Mouse (Mus musculus) kidney, adult 2 months (tissue): ENCODE measurements at regions not wholly inside any gene's neighbourhood (a gene's known extent, or its start where the extent isn't known, plus 50 kb on each side); places are given as distances from the start of the nearest gene placed in this dataset.
"Not testable (repeated sequence)": the region's sequence is repeated elsewhere in the genome, so short reads cannot be mapped to it uniquely, and the experiment has no call there.

Source experiments
- CTCF ChIP-seq: fragments of 200-500 bp; conservative IDR thresholded peaks from 2 replicates; pipeline ENCODE4 v1.5.1; 2011; ENCODE audit warnings: low read depth, mild to moderate bottlenecking, control low read depth, low read length, moderate library complexity, mixed read lengths; ENCODE audit not compliant: insufficient read depth, insufficient read length
- POLR2A ChIP-seq: fragments of 200-500 bp; IDR thresholded peaks from one replicate; pipeline ENCODE4 v1.6.1; 2011; ENCODE audit warnings: low read depth, low read length, control low read depth

GRCm38 (mm10) chr12:22906156-22906555 lies 873.9 kb downstream of the Gm10330 start:
- not testable (repeated sequence) for TF ChIP-seq CTCF, POLR2A
